Mouse (Mus musculus) left cerebral cortex, postnatal 14 days (tissue): ENCODE data around the gene Calr. TPM values are rescaled to one million over a fixed set of nuclear protein-coding genes. Genes with fewer than 3 reads are reported as not detected.

Experiments used
- DNase-seq, 2 experiments: peaks; one replicate each; pipeline ENCODE4 v3.0.0; 2021 to 2022; ENCODE audit warnings: low spot score in 2 of 2, mixed read lengths in 1 of 2
- intact Hi-C: fragments of 180-260 bp; cut with DNase I; formaldehyde crosslinking; loops from one replicate; pipeline ENCODE4 v1.15.1; 2025
- microRNA-seq, 2 experiments: library from miRNA; unstranded; fragments of <30 nt; microRNA quantifications; one replicate each; pipeline ENCODE4 v1.2.0; 2022
- total RNA-seq, 2 experiments: library from RNA; stranded (reverse); gene quantifications; 2 replicates each; pipeline ENCODE4 v1.2.3; 2021

Calr gene
- total RNA-seq, 2 experiments from 2014 or later: 495 to 553 TPM

DNA sequence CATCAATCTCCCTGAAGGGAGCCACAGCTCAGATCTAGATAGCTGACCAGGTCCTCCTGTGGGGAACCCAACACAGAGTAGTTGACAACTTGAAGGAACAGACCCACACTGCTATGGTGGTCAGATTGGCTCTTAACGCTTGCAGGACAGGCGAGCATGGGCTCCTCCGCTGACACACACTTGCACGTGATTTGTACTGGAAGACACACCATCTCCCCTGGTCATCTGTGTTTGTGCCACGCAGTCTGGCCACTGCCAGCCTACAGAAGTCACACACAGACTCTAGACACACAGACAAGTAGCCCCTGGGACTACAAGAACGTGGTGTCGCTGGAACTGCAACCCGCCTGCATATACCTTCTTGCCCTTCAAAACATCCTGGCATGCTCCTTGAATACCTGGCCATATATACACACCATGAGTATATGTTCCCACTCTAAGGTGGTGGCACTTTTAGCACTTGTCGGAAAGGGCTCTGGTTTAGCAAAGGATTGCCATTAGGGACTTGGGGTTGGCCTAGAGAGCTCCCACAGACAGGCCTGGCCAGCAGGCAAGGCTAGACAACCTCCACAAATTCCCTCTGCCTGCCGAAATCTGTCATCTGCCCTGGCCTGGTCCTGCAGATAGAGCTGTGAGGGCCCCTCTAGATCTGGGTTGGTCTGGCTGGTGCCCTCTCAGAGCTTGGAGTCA, 48.1 kb downstream of the Calr start:
- intact Hi-C loops: loop anchor here (2.0 kb wide), 1 partner anchor 20 kb away; no protein-coding TSS in a partner anchor
- DNase-seq: no peak

- no peak for DNase-seq
- intact Hi-C loops: loop anchor here (2.0 kb wide), 1 partner anchor 19 kb away; no protein-coding TSS in a partner anchor
Observed at GRCm38 (mm10) chr8:84797971-84798370, 48.8 kb downstream of the Calr start.

DNA sequence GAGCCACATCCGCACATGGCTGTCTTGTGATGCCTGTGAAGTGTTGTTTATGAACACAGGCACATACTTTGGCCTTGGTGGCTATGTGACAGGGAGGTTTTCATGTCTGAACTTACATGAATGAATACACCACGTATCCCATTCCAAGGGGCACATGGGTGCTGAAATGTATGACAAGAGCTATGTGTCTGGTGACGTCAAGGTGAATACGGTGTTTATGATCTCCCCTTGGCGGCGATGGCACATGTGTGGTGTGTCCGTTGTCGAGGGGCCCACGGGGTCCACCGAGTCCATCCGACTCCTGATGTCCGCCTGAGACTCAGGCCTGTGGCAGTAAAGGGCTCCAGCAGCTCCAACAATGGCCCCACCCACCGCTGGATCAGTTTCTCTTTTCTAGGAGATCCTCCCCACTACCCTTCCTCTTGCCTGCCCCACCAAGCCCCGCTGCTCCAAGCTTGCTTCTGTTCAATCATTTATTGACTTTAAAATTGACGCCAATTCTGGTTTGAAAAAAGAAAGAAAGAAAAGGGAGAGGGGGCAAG, 49.4 kb downstream of the Calr start:
- intact Hi-C loops: no loop called here
- no peak for DNase-seq

DNA sequence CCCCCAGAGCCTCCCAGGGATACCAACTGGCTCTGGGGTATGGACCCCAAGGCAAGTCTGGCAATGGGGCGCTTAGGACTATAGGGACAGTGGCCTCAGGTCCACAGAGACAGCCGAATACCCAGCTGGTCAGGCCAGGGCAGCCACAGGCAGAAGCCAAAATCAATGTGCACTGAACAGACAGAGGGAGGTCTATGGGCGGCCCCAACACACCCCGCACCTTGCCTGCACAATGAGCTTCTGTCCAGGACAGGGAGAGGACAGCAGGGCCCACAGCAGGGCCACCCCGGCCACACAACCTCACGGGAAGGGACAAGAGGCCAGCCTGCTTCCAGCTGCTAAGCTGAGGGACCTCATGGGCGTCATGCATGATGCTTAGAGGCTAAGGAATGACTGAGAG, 52.2 kb downstream of the Calr start:
- no peak for DNase-seq
- intact Hi-C loops: no loop called here

DNA sequence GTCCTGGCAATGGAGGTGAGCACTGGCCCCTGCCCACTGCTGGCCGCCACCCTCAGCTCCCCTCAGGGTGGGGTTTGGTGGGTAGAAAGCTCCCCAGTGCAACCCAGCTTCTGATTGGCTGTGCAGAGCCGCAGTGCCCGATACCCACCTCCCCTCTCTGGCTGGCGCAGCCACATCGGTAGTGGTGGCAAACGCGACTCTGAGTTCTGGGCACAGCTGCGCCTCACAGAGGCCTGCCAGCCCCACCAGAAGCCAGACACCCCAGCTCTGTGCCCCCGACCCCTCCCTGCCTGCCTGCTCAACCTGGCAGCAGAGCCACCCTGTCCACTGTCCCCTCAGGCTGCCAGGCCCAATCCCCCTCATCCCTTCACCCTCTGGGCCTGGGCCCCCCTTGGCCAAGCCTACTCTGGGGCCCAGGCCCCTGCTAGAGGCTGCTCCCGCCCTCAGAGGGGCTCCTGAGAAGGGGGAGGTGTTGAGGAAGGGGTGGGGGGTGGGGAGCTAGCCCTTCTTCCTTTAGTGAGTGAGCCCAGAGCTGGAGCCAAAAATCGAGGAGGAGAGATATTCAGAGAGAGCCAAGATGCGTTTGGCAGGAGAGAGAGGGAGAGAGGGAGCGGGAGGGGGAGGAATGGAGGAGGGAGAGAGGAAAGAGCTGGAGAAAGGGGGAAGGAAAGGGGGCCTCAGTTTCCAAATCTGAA, 52.8 kb downstream of the Calr start:
- peak; percentile 66 to 87 for DNase-seq
- intact Hi-C loops: no loop called here

GRCm38 (mm10) chr8:84793134-84793533, 53.6 kb downstream of the Calr start:
- intact Hi-C loops: no loop called here
- peak in 1 of 2 experiments; percentile 79 for DNase-seq

GRCm38 (mm10) chr8:84792429-84792947, 54.2 kb downstream of the Calr start:
- intact Hi-C loops: no loop called here
- no peak for DNase-seq

Small RNAs within 50 kb of the gene (microRNA-seq; reads per million reads assigned to microRNA genes)
- gene Mir7069: 12.4 to 12.5 reads per million in 2 experiments

Other genes with a start within 250 kb of the Calr start
- 10 to 100 TPM; 12.6 to 14.8 TPM for gene Ier2, start 184.1 kb downstream of the Calr start, total RNA-seq
- 10 to 100 TPM; 89.3 to 96.7 TPM for gene Trmt1, start 160.6 kb downstream of the Calr start, total RNA-seq
- gene Nacc1, start 159.1 kb downstream of the Calr start, total RNA-seq: 10 to 100 TPM; 90.2 to 91.9 TPM
- 1 to 10 TPM; 2.7 to 4.3 TPM for gene Lyl1, start 145.5 kb downstream of the Calr start, total RNA-seq
- not detected for gene G430095P16Rik, start 123.9 kb downstream of the Calr start, total RNA-seq
- 100 to 1,000 TPM; 402 to 429 TPM for gene Nfix, start 46.6 kb downstream of the Calr start, total RNA-seq
- gene Dand5, start 24.1 kb downstream of the Calr start, total RNA-seq: 1 to 10 TPM; 8.0 to 9.6 TPM
- 10 to 100 TPM; 23.4 to 23.6 TPM for gene Gadd45gip1, start 15.4 kb downstream of the Calr start, total RNA-seq
- gene Rad23a, start 6.3 kb downstream of the Calr start, total RNA-seq: 10 to 100 TPM; 59.5 to 72.0 TPM
- 10 to 100 TPM; 50.1 to 51.6 TPM for gene Farsa, start 10.1 kb upstream of the Calr start, total RNA-seq
- 10 to 100 TPM; 11.5 to 13.4 TPM for gene Syce2, start 25.2 kb upstream of the Calr start, total RNA-seq
- 10 to 100 TPM; 36.5 to 38.9 TPM for gene Gcdh, start 47.0 kb upstream of the Calr start, total RNA-seq
- gene Klf1, start 55.0 kb upstream of the Calr start, total RNA-seq: not detected
- 1 to 10 TPM; 2.9 TPM for gene Dnase2a, start 61.6 kb upstream of the Calr start, total RNA-seq
- gene Mast1, start 90.4 kb upstream of the Calr start, total RNA-seq: 100 to 1,000 TPM; 139 to 146 TPM
- 1 to 10 TPM; 1.6 to 2.1 TPM for gene Rtbdn, start 100.1 kb upstream of the Calr start, total RNA-seq
- not detected for gene Gm49661, start 122.5 kb upstream of the Calr start, total RNA-seq
- gene Prdx2, start 122.7 kb upstream of the Calr start, total RNA-seq: 100 to 1,000 TPM; 402 to 429 TPM
- gene Rnaseh2a, start 122.8 kb upstream of the Calr start, total RNA-seq: 10 to 100 TPM; 38.1 to 52.0 TPM
- gene Junb, start 131.8 kb upstream of the Calr start, total RNA-seq: 10 to 100 TPM; 51.5 to 65.4 TPM
- 1 to 10 TPM; 7.5 to 8.1 TPM for gene Hook2, start 143.7 kb upstream of the Calr start, total RNA-seq
- gene Best2, start 167.6 kb upstream of the Calr start, total RNA-seq: not detected
- gene Asna1, start 178.3 kb upstream of the Calr start, total RNA-seq: 100 to 1,000 TPM; 116 to 117 TPM
- 100 to 1,000 TPM; 128 to 146 TPM for gene Trir, start 179.9 kb upstream of the Calr start, total RNA-seq
- 100 to 1,000 TPM; 165 to 171 TPM for gene Tnpo2, start 190.0 kb upstream of the Calr start, total RNA-seq
- 10 to 100 TPM; 38.3 to 39.9 TPM for gene Fbxw9, start 213.1 kb upstream of the Calr start, total RNA-seq
- not detected for gene Gm5741, start 221.0 kb upstream of the Calr start, total RNA-seq
- gene Dhps, start 224.8 kb upstream of the Calr start, total RNA-seq: 10 to 100 TPM; 57.9 to 67.6 TPM
- gene Wdr83os, start 233.8 kb upstream of the Calr start, total RNA-seq: 10 to 100 TPM; 52.7 to 53.5 TPM
- gene Wdr83, start 234.4 kb upstream of the Calr start, total RNA-seq: 10 to 100 TPM; 27.5 to 36.1 TPM
- gene Man2b1, start 236.3 kb upstream of the Calr start, total RNA-seq: 10 to 100 TPM; 42.6 to 42.9 TPM